Mouse (Mus musculus) CH12.LX (cell line): ENCODE measurements around the gene Rab4a. TPM values are rescaled to one million over a fixed set of nuclear protein-coding genes. Genes with fewer than 3 reads are reported as not detected.

Experiments used
- DNase-seq: peaks from one replicate; pipeline ENCODE4 v3.0.0-alpha.2; 2013; ENCODE audit errors: extremely low read depth
- H3K27ac ChIP-seq: 2 replicates; pipeline ENCODE4 v1.5.1; 2012; ENCODE audit warnings: low read depth, mild to moderate bottlenecking, control low read depth, moderate library complexity; ENCODE audit not compliant: insufficient read depth
- H3K27me3 ChIP-seq: replicated peaks from 2 replicates; pipeline ENCODE3; 2012; ENCODE audit warnings: inconsistent platforms
- H3K36me3 ChIP-seq, 2 experiments: replicated peaks in 1 of 2; 2 replicates each; pipeline versions ENCODE3 to v1.6.1; 2012; ENCODE audit warnings: inconsistent platforms in 1 of 2, low read length in 1 of 2, mild to moderate bottlenecking in 1 of 2, mixed read lengths in 1 of 2, moderate library complexity in 1 of 2; ENCODE audit not compliant: control insufficient read depth in 1 of 2, insufficient read depth in 1 of 2
- H3K4me1 ChIP-seq, 2 experiments: 2 replicates each; pipeline ENCODE4 v1.6.1; 2012; ENCODE audit warnings: inconsistent platforms in 1 of 2, moderate library complexity in 1 of 2; ENCODE audit not compliant: insufficient read depth in 2 of 2, control insufficient read depth in 1 of 2
- H3K4me2 ChIP-seq: 2 replicates; pipeline ENCODE4 v1.6.1; 2012; ENCODE audit warnings: low read depth, mild to moderate bottlenecking, control low read depth; ENCODE audit not compliant: poor library complexity, insufficient read depth, severe bottlenecking
- H3K4me3 ChIP-seq, 3 experiments: fragments of 150-350 bp in 1 of 3; sonication (generic) in 1 of 3; replicated peaks in 1 of 3; 2 replicates each; pipeline versions ENCODE3 to v1.5.1; 2011 to 2012; ENCODE audit warnings: low read depth in 2 of 3, low read length in 2 of 3, mild to moderate bottlenecking in 2 of 3, moderate library complexity in 2 of 3, control low read depth in 1 of 3, improper control_type of control experiment in 1 of 3, inconsistent platforms in 1 of 3, mixed read lengths in 1 of 3; ENCODE audit not compliant: poor library complexity in 1 of 3
- H3K79me2 ChIP-seq: replicated peaks from 2 replicates; pipeline ENCODE4 v1.6.1; 2012; ENCODE audit warnings: mild to moderate bottlenecking, moderate library complexity; ENCODE audit not compliant: control insufficient read depth, poor library complexity, insufficient read depth, severe bottlenecking; ENCODE audit errors: extremely low read depth
- H3K9ac ChIP-seq: 2 replicates; pipeline ENCODE4 v1.6.1; 2012; ENCODE audit warnings: low read depth, mild to moderate bottlenecking, control low read depth, moderate library complexity; ENCODE audit not compliant: insufficient read depth
- H3K9me3 ChIP-seq: replicated peaks from 2 replicates; pipeline ENCODE3; 2012; ENCODE audit warnings: low read length, inconsistent platforms, mixed read lengths
- CHD2 ChIP-seq: IDR thresholded peaks from 2 replicates; pipeline ENCODE4 v1.6.1; 2011; ENCODE audit warnings: low read length, improper control_type of control experiment
- CTCF ChIP-seq, 2 experiments: IDR thresholded peaks in 1 of 2; conservative IDR thresholded peaks in 1 of 2; 2 replicates each; pipeline ENCODE4 v1.5.1; 2011 to 2012; ENCODE audit warnings: low read depth in 2 of 2, low read length in 2 of 2, improper control_type of control experiment in 1 of 2, inconsistent platforms in 1 of 2, mild to moderate bottlenecking in 1 of 2, moderate library complexity in 1 of 2
- ELF1 ChIP-seq: IDR thresholded peaks from 2 replicates; pipeline ENCODE4 v1.6.1; 2014; ENCODE audit warnings: low read depth, mild to moderate bottlenecking, inconsistent platforms, low read length, improper control_type of control experiment
- GABPA ChIP-seq: IDR thresholded peaks from 2 replicates; pipeline ENCODE4 v1.6.1; 2012; ENCODE audit warnings: low read depth, low read length, improper control_type of control experiment, inconsistent platforms; ENCODE audit not compliant: insufficient replicate concordance
- IRF4 ChIP-seq: IDR thresholded peaks from 2 replicates; pipeline ENCODE4 v1.6.1; 2014; ENCODE audit warnings: low read depth, mild to moderate bottlenecking, inconsistent platforms, low read length, improper control_type of control experiment
- JUND ChIP-seq: conservative IDR thresholded peaks from 2 replicates; pipeline ENCODE4 v1.6.1; 2011; ENCODE audit warnings: low read depth, low read length, improper control_type of control experiment
- KAT2A ChIP-seq: IDR thresholded peaks from 2 replicates; pipeline ENCODE4 v1.6.1; 2012; ENCODE audit warnings: low read length, improper control_type of control experiment, inconsistent platforms; ENCODE audit not compliant: insufficient replicate concordance
- MXI1 ChIP-seq: IDR thresholded peaks from 2 replicates; pipeline ENCODE4 v1.6.1; 2011; ENCODE audit warnings: mild to moderate bottlenecking, low read depth, low read length, improper control_type of control experiment
- NRF1 ChIP-seq: IDR thresholded peaks from 2 replicates; pipeline ENCODE4 v1.6.1; 2014; ENCODE audit warnings: low read depth, mild to moderate bottlenecking, inconsistent platforms, low read length, improper control_type of control experiment, moderate library complexity
- POLR2A ChIP-seq: IDR thresholded peaks from 2 replicates; pipeline ENCODE4 v1.6.1; 2011; ENCODE audit warnings: low read depth, mild to moderate bottlenecking, improper control_type of control experiment, low read length
- POLR2AphosphoS2 ChIP-seq: IDR thresholded peaks from 2 replicates; pipeline ENCODE4 v1.6.1; 2011; ENCODE audit warnings: low read depth, low read length, improper control_type of control experiment
- RCOR1 ChIP-seq: conservative IDR thresholded peaks from 2 replicates; pipeline ENCODE4 v1.6.1; 2012; ENCODE audit warnings: low read depth, mild to moderate bottlenecking, inconsistent platforms, low read length, improper control_type of control experiment
- SMC3 ChIP-seq: IDR thresholded peaks from 2 replicates; pipeline ENCODE4 v1.6.1; 2011; ENCODE audit warnings: low read depth, low read length, improper control_type of control experiment
- USF1 ChIP-seq: IDR thresholded peaks from 2 replicates; pipeline ENCODE4 v1.6.1; 2014; ENCODE audit warnings: low read depth, mild to moderate bottlenecking, inconsistent platforms, low read length, improper control_type of control experiment
- USF2 ChIP-seq: conservative IDR thresholded peaks from 2 replicates; pipeline ENCODE4 v1.6.1; 2011; ENCODE audit warnings: low read depth, low read length, improper control_type of control experiment
- ZC3H11A ChIP-seq: IDR thresholded peaks from 2 replicates; pipeline ENCODE4 v1.6.1; 2012; ENCODE audit warnings: low read depth, mild to moderate bottlenecking, inconsistent platforms, low read length, improper control_type of control experiment
- ZKSCAN1 ChIP-seq: IDR thresholded peaks from 2 replicates; pipeline ENCODE4 v1.6.1; 2012; ENCODE audit warnings: low read depth, inconsistent platforms, low read length, improper control_type of control experiment, borderline replicate concordance
- ZMIZ1 ChIP-seq: IDR thresholded peaks from 2 replicates; pipeline ENCODE4 v1.6.1; 2012; ENCODE audit warnings: low read depth, mild to moderate bottlenecking, inconsistent platforms, low read length, improper control_type of control experiment
- dilution Hi-C: fragments of 300-500 bp; cut with MboI; formaldehyde crosslinking; loops from 2 replicates; pipeline ENCODE4 v1.14.3; 2020; ENCODE audit warnings: low sequenced_read_pairs; ENCODE audit not compliant: extremely low pct_unique_long_range_greater_than_20kb, extremely low pct_ligation_motif_present
- in situ Hi-C: fragments of 300-500 bp; cut with MboI; formaldehyde crosslinking; loops from 3 replicates; pipeline ENCODE4 v1.14.3; 2019; ENCODE audit warnings: low sequenced_read_pairs, low pct_ligation_motif_present, low pct_unique_long_range_greater_than_20kb, mixed read lengths
- polyA plus RNA-seq: library from polyadenylated mRNA; unstranded; fragments of >175 nt; gene quantifications from 2 replicates; pipeline ENCODE4 v1.2.1, GENCODE M21; 2012; ENCODE audit warnings: low read depth; ENCODE audit not compliant: insufficient read length
- total RNA-seq, 2 experiments: library from RNA; depleted of rRNA; stranded (reverse); fragments of 300-350 nt in 1 of 2; fragments of >200 nt in 1 of 2; gene quantifications; 2 replicates each; pipeline ENCODE4 v1.2.3; 2012 to 2014

Gene Rab4a
- total and polyA plus RNA-seq, 3 experiments = not detected

DNA sequence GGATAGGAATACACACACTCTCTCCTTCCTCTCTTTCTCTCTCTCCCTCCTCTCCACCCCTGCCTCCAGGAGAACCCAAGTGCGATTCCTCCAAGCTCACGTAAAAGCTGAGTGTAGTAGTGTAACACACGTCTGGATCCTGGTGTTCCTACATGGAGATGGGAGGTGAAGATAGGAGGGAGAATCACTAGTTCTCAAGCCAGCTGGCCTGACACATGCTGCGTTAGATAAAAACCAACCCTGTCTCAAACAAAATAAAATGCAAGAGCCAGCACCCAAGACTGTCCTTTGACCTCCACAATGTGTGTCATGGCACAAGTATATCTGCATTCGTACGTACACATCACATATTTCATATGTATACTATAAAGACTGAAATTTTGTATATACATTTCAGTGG is 15.0 kb downstream of the Rab4a start:
- TF ChIP-seq RCOR1 (no peak), KAT2A (no peak), ZC3H11A (no peak), CHD2 (no peak), ELF1 (no peak), SMC3 (no peak), MXI1 (no peak), NRF1 (no peak), ZKSCAN1 (no peak), JUND (no peak), CTCF (conservative IDR thresholded peaks at IDR 0.05 in 1 of 2, IDR thresholded peaks at IDR 0.05 in 1 of 2; ENCODE audit: low read depth in 2 of 2, low read length in 2 of 2) (no peak)
- Histone ChIP-seq H3K36me3 (no peaks in the 10 kb centered on the region), H3K4me2 (no peak overlapping the region), H3K79me2 (no peaks in the 10 kb centered on the region), H3K27me3 (peaks cover 16% of the 10 kb centered on the region), H3K4me3 (no peak overlapping the region), H3K4me1 (no peaks in the 10 kb centered on the region), H3K9me3 (peaks cover 12% of the 10 kb centered on the region), H3K9ac (no peak overlapping the region), H3K27ac (no peak overlapping the region)
- no peak for DNase-seq
- dilution Hi-C loops (no loop called here), in situ Hi-C loops (no loop called here)

DNA sequence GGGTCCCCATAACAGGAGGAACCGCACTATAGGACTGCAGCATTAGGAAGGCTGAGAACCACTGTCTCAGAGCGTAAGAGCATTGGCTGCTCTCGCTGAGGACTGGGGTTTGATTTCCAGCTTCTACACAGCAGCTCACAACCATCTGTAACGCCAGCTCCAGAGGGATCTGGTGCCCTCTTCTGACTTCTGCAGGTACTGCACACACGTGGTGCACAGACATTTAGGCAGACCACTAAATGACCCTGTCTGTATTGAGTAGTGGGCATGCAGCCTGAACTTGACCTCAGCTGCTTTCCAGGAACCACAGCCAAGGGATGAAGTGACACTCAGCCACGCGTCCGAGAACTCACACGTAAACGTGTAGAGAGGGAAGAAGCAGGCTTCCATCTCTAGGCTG is 17.3 kb downstream of the Rab4a start:
- Histone ChIP-seq H3K9me3 (peaks cover 7% of the 10 kb centered on the region), H3K27me3 (peaks cover 5% of the 10 kb centered on the region), H3K4me2 (no peak overlapping the region), H3K27ac (no peak overlapping the region), H3K36me3 (no peaks in the 10 kb centered on the region), H3K79me2 (no peaks in the 10 kb centered on the region), H3K4me3 (no peak overlapping the region), H3K9ac (no peak overlapping the region), H3K4me1 (no peaks in the 10 kb centered on the region; a peak in 1 of 4 replicates)
- dilution Hi-C loops = no loop called here
- TF ChIP-seq ZMIZ1 = no peak
- no peak for TF ChIP-seq IRF4
- TF ChIP-seq POLR2A = no peak
- TF ChIP-seq GABPA = no peak
- no peak for TF ChIP-seq POLR2AphosphoS2
- no peak for TF ChIP-seq USF2
- TF ChIP-seq ZC3H11A = no peak
- no peak for TF ChIP-seq SMC3
- TF ChIP-seq USF1 = no peak
- in situ Hi-C loops = no loop called here
- DNase-seq = no peak
